Mouse (Mus musculus): ENCODE data around the gene Ndrg3.

DNA sequence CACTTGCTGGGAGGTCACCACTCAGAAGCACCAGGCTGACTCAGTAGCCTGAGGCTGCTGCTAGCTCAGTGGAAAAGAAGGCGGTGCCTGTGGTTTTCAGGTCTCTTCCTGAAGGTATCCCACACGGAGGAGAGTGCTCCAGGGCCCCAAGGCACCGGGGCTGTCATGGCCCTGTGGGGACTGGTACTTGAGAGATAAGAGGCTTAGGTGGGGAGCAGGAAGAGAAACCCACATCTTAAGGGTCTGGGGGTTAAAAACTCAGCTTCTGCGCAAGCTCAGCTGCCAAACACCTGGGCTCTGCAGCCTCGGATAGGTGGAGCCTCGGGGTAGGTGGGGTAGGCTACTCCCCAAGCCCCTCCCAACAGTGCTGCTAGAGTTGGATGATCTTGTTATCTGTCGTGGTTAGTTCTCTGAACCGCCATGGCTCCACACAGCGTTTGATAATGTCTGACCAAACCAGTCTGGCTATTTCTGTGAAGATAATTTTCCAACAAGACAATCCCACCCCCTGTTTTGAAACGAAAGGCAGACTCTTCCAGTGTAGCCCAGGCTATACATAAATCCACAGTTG lies 109.3 kb downstream of the Ndrg3 start:
- TF ChIP-seq CTCF (IDR thresholded peaks at IDR 0.05; ENCODE audit: borderline replicate concordance, insufficient read depth, low read length) (no peak), POLR2A (IDR thresholded peaks at IDR 0.05; ENCODE audit: low read depth, low read length) (no peak)

Measured in embryonic fibroblast, embryonic 13.5 days (primary cell).